Mouse (Mus musculus) testis, postnatal 14 days (tissue): ENCODE data around the gene Batf.
"Not testable (repeated sequence)": the region's sequence is repeated elsewhere in the genome, so short reads cannot be mapped to it uniquely, and the experiment has no call there.

Experiments
- DNase-seq: peaks from one replicate; pipeline ENCODE4 v3.0.0; 2021; ENCODE audit warnings: low spot score

Gene Batf

DNA sequence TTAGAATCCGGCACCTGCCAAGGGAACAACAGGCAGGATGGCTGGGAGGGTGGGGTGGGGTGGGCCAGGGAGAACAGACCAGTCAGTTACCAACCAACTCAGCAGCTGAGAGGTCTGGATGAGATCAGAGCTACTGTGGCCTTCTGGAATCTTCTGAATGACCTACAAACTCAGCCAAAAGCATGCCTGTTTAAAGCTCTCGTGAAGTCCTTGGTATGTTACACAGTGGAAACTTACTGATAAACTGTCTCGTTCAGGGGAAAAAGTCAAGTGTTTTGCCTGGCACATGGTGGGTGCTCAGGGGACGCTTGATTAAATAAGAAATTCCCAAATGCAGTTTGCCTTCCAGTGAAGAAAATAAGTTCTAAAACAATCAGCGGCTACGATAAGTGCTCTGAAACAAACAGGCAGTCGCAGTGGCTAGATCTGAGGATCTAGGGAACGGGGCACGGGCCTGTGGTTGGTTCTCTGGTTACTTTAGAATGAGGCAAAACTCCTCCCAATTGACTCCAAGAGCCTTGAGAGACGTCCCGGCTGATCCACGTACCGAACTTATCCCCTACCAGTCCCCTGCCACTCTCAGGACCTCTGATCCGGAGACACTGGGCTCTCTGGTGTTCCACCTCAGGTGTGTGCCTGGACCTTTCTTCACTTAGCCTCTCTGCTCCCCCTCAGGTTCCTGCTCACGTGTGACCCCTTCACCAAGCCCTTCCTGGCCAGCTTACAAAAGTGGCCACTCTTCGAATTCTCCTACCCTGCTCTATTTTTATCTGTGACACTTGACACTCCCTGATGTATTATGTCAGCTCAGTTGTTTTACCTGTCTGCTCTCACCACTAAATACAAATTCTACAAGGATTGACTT lies 1.8 kb upstream of the Batf start:
- DNase-seq: no peak

DNA sequence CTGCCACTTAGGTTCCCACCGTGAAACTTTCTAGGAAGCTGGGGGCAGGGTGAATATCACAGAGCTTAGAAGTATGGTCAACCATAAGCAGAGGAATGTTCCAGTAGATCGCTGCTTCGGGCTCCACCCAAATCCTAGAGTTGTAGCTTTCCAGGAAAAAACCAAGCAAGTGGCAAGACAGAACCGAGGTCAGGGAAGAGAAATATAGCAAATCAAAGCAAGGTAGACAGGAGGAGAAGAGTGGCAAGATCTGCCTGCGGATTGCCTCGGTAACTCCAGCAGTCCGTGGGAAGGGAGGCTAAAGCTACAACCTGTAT lies 706 bp downstream of the Batf start:
- no peak for DNase-seq

DNA sequence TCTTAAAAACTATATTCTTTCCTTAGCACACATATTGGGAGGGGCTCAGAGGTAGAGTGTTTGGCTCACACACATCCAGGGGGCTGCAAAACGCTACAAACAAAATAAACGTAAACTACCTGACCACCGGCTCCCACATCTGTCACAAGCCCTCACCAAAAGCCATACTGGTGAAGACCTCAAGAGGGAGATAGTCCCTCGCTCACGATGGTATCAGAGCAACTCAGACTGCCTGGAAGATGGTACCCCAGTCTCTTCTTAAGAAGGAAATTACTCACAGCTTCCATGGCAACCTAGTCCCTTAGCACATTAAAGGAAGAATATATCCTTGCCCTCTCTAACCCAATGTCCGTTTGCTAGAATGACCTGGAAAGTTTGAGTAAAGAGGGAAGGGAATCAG lies 1.4 kb downstream of the Batf start:
- DNase-seq: no peak

DNA sequence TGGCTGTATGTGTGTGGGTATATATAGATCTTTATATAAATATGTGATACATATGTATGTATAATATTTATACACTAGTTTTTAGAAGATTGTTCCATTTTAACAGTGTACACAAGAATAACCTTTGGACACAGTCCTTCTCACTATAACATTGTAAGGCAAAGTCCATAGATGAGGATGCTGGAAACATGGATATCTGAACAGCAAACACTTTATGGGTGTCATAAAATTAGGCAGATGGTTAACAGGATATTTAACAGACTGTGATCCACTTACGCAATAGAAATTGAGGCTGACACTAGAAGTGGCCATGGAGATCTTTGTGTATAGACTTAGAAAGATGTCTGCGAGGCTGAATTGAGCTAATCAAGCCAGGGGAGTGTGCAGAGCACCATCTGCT lies 9.3 kb downstream of the Batf start:
- DNase-seq: no peak

DNA sequence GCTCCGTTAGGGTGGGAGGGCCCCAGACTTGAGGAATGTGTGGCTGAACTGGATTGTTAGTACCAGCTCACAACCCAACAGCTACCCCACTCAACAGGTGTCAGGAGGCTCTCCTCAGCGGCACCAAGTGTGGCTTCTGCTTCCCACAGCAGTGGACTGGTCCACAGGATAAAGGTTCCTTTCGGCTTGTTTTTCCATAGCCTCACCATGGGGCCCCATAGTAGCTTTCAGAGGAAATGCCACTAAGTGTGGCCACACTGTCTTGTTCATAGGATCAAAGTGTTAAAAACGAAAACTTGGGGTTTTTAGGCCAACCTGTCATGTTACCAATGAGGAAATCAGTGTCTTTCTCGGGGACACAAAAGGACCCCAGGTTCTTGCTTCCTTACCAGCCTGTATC lies 10.0 kb downstream of the Batf start:
- DNase-seq: no peak

DNA sequence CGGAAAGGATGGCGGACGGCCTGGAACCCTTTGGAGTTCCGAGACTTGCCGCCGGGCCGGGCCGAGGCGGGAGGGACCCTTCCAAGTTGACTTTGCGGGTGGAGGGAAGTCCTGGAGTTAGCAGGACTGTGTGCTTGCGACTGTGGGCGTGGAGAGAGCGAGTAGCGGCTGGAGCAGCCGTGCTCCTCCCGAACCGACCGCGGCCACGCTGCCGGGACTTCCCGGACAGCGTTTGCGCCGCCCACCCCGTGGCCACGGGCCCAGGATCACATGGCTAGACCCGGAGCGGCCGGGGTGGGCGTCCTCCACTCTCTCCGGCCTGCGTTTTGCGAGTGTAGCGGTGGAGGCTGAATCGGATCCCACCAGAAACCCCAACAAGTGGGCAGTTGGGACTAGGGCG lies 11.7 kb downstream of the Batf start:
- not testable (repeated sequence) for DNase-seq

DNA sequence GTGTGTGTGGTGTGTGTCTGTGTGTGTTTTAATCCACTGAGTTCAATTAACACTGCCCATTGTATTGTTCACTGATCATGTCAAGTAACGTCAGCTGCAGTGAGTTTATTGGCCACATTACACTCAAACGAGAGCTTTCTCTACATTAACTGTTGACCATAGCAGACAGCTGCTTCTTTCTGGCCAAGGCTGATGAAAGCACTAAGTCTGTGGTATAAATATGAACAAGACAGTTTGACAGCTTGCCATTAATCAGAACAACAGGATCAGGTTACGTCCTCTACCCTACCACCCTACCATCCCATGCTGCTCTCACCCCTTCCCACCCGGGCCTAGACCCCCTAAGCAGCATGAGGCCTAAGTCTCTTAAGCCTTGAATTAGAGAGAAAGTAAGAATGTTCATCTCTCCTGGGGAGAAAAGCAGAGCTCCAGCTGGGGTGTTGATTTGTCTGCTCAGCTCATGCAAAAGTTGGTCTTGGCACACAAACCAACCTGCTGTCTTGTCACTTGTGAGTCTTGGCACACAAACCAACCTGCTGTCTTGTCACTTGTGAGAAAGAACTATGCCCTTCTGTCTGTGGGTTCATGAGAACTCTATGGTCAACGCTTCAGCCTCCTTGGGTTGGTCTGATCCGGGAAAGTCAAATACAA lies 13.8 kb downstream of the Batf start:
- DNase-seq: no peak

DNA sequence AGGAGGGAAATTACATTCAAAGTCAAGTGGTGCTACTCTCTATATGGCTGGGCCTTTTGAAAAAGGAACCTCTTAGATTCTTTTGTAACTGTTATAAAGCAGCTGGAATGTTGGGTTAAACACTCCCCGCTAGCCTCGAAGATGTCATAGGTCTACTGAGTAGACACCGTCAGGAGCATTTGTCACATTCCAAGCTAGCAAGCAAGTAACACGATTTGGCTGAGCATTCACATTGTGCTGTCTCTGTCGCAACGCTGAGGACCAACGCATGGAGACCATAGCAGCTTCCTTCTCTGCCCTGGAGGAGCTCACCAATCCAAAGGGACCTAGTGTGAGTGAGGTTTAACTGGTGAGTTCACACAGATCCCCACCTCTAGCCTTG lies 14.4 kb downstream of the Batf start:
- DNase-seq: no peak

DNA sequence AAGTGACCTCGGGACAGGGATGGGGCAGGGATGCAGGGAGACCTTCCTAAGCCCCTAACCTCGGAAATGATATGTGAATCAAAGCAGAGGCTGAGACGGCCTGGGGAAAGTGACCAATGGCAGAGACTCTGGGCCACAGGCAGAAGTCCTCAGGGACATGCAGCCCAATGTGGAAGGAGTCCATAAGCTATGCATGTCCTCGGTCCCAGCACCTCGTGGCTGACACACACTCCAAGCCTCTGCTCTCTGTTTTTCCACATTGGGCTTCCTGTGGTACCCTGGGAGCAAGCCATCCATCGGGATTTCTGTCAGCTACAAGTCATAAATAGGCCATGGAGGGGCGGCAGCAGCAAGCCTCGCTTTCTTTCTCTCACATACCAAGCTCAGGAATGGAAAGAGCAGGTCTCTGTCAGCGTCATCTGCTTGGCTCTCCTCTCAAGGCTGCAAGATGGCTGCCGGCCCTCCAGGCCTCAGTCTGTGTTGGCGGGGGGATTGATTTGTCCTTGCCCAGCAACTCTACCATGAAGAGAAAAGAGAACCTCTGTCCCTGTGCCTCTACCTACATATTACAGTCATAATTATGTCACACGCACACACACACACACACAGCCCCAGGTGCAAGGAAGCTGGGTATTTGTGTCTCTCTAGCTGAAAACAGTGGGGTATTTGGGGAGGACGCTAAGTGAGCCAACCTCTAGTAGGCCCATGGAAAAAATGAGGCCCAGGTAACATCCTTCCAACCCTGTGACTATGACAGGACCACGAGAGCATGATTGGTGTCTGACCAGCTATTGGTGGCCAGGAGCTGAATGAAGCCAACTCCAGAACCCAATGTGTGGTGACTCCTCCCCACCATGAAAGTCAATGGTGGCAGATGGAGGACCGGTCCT lies 15.9 kb downstream of the Batf start:
- no peak for DNase-seq

DNA sequence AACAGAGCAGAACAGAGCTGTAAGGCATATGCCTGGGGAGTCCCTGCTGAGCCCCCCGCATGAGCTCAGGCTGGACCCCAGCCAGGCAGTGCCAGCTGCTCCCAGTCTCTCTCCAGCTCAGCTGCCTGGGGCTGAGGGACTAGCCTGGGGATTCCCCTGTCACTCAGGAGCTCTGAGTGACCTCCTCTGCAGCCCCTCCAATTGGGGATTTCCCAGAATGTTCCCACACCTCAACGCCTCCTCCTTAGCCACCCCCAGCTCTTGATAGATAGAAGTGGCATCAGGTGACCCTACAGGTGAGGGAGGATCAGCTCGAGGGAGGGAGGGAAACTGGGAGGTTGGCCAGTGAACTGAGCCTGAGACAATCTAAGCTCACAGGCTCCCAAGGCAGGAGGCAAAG lies 17.0 kb downstream of the Batf start:
- DNase-seq: no peak

DNA sequence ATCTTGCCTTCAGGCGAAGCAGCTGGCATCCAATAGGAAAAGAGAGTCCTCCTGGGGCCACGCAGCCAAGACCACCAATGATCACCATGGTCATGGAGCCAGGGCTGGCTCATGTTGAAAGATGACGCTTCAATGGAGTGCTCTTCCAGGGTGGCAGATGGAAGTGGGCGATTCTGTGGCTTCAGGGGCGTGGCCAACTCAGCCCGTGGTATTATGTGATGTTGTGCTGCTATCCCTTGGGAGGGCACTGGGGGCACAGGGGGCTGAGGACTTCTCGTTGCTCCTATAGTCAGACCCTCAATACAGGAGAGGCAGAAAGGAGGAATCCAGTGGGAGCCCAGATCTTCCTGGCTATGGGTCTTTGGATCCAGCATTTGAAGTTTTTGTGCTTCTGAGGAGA lies 18.1 kb downstream of the Batf start:
- no peak for DNase-seq

DNA sequence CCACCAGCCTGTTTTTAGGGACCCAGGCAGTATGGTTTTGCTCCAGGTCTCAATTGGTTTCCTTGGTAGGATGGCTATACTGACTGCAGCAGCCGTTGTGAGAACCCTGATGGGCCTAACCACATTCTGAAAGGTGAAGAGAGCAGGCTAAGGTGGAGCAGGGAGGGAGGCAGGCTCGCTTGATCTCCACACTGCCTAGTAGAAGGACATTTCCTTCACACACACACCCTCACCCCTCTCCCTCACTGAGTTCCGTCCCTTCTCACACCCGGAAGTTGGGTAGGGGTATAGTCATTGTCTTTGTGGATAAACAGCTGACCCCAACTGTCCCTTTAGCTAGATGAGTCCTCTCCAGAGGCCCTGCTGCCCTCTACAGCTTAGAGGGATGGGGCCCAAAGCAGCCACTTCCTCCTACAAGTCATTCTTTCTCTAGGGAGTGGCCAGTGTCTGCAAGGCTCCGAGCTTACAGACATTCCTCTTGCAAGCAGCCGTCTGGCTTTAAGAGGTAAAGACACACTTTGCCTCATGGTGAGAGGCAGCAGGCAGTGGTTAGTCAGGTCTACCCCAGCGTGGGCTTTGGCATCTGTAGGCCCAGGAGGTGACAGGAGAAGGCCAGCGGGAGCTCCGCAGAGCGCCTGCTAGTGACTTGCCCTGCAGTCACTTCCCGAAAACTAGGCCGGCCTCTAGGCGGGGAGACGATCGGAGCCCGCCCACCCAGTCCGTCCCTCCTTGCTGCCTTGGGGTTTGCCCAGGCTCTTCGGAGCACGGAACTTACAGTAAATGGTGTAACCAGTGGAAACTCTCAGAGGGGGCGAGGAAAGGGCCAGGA lies 18.7 kb downstream of the Batf start:
- peak; percentile 59 for DNase-seq

DNA sequence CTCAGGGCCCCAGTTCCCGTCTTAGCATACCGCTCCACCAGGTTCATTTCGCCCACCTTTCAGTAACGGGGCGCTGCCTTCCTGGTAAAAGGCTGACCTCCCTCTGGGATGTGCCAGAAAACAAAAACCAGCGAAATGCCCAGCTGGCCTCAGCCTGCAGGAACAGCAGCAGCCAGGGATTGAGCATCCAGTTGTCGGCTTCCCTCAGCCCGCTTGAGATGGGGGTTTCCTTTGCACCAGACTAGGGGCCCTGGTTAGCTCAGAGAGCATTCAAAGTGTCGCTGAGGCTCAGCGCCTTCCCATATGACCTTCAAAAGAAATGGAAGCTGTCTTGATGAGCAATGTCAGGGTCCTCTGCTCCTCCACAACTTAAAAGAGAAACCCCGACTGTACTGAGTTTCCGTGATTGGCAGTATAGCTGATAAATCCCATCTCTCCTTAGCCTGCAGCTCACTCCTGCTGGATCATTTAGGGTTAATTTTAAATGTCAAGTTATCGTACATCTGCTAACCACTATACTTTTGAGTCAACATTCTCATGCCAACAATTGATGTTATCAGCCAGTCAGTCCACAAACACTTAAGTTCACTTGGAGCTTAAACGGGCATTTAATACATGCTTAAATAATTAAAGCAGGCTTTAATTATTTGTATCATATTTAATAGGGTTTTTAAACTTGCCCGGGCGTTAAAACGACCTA lies 19.5 kb downstream of the Batf start:
- no peak for DNase-seq

DNA sequence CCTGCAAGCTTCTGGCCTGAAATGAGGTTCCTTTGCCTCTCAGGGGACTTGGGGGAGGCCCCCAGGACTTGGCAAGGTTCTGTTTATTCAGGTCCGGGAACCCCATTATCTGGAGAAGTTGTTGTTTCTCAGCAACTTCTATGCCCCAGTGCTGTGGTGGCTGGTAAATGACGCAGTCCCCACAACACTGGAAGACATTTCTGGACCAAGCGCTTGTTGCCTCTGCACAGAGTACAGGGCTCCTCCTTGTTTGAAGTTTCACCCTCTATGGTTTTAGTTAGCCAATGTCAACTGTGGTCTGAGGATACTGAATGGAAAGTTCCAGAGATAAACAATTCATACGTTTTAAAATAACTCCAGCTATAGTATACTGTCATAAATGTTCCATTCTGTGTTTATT lies 20.4 kb downstream of the Batf start:
- no peak for DNase-seq

DNA sequence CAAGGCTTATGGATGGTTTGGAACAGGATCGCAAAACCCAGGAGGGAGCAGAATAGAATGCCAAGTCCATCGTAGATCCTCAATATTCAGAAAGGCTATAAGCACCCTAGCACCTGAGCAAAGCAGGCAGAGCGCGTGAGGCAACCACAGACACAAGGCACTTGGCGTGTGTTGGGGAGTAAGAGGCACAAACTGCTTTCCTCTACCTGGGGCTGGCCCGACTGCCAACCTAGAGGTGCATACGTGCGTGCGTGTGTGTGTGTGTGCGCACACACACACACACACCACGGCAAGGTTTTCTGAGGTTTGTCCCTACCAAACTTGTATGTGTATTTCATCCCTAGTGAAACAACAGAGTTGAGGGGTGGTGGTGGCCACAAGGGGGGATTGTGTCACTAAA lies 20.9 kb downstream of the Batf start:
- DNase-seq: no peak

DNA sequence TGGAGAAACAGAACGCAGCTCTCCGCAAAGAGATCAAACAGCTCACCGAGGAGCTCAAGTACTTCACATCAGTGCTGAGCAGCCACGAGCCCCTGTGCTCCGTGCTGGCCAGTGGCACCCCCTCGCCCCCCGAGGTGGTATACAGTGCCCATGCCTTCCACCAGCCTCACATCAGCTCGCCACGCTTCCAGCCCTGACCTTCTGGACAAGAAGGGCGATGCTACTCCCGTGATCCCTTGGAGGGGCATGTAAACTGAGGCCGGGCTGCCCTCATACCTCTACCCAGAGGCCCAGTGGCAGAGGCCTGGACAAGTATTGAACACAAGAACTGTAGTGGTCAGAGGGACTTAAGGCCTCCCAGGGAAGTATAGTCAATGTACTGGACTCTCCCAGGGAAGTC lies 22.1 kb downstream of the Batf start:
- DNase-seq: no peak

DNA sequence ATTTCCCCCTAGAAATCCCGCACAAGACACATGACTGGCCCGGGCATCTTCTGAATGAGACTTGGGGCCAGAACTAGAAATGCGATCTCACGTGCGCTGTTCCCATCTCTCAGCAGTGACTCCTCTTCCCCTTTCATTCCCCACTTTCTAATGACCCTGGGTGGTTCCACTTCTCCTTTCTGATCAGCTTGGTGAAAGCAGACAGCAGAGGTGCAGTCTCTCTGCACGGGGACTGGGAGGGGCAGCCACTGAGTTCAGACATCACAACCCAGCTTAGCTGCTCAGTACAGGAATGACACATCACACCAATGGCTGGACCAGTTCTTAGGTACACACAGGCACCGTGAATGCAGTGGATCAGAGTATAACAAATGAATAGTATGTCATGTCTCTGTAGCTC lies 24.2 kb downstream of the Batf start:
- DNase-seq: no peak

DNA sequence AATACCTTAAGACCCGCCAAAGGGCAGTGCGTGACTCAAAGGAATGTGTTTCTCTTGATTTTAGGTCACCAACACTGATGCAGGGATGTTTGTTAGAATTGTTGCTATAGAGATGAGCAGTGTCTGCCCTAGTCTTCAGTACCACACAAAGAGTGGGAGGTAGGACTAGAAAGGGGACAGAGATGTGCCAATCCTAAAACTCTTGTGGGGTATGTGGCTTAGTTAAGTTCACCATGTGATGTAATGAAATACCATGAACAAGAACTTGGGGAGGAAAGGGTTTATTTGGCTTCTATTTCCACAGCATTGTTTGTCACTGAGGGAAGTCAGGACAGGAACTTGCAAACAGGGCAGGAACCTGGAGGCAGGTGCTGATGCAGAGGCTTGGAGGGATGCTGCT lies 26.1 kb downstream of the Batf start:
- no peak for DNase-seq

DNA sequence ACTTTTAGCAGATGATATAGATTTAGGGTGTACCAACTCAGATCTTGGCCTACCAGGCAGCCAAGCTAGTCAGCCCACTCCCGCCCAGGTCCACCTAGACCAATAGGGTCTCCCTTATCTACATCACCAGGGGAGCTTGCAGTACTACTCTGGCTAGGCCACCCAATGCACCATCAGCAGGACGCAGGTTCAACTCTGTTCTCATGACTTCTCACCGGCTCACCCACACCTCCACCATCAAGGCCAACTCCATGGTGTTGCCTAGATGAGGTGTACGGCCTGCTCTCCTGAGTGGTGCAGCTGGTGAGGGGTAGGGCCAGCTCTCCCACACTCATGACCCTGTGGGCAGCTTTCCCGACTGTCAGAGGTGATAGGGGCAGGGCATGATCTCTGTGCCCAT lies 27.7 kb downstream of the Batf start:
- no peak for DNase-seq

DNA sequence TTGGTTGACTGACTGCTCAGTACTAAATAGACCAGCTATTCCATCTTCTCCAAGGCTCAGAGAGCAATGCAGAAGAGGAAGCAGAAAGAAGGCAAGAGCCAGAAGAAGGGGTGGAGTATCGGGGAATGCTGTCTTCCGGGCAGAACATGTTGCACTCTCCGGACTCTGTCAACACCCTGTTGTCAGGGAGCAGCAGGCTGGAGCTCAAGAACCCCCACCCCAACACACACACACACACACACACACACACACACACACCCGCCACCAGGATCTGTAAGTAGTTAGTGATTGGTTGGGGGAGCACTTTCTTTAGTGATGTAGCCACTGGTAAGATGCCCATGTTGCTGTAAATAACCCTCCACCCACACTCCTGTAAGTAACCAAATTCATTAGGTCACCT lies 38.8 kb downstream of the Batf start:
- no peak for DNase-seq

DNA sequence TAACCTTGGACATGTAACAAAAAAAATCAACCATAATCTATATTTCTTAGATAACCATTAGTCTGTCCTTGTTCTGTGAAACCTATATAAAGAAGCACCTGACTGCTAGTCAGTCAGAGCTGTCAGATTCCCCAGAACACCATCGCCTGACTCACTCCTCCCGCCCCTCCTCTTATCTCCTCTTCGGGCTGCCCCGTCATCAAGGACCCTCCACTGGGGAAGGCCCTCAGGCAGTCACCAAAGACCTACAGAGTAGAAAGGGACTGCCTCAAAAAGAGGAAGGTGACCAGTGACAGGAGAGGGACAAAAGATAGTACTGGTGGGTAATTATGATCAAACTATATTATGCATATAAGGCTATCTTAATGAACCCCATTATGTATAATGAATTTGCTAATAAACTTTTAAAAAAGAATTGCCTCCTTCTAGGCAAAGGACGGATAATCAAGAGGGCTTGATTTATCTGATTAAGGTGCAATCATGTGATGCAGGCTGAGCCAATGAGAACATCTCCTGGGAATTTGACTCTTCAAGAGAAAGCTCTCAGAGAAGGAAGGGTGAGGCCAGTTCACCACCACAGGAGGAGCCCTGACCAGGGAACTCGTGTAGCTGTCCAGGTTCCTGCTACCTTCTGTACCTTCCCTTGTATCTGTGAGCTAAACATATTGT lies 40.4 kb downstream of the Batf start:
- DNase-seq: no peak
